Mouse (Mus musculus): Measurements from ENCODE around the gene Sept9. TPM values are rescaled to one million over a fixed set of nuclear protein-coding genes. Genes with fewer than 3 reads are reported as not detected.

Sept9 gene
- polyA plus RNA-seq, 1 experiment from 2014 or later = 78.9 TPM

GRCm38 (mm10) chr11:117240861-117241738, 41.6 kb downstream of the Sept9 start:
- peaks cover 10% of the 10 kb centered on the region for H3K4me1 ChIP-seq (ENCODE audit: control insufficient read depth, insufficient read depth, low read length)
- 67% methylated on average over 11 of the region's 11 CpGs for WGBS (ENCODE audit: insufficient replicate concordance)
- no peak overlapping the region; the same call in 1 of the 2 replicates for H3K4me2 ChIP-seq
- no peaks in the 10 kb centered on the region for H3K27me3 ChIP-seq (ENCODE audit: control insufficient read depth, insufficient read depth, low read length)
- H3K27ac ChIP-seq (ENCODE audit: low read depth, low read length) = no peak overlapping the region
- H3K9ac ChIP-seq (ENCODE audit: low read depth, low read length) = no peak overlapping the region
- no peak for ATAC-seq (replicated peaks; ENCODE audit: insufficient number of reproducible peaks, low FRiP score, low TSS enrichment)
- no peak overlapping the region for H3K4me3 ChIP-seq (ENCODE audit: low read depth, low read length)
- H3K9me3 ChIP-seq (replicated peaks; ENCODE audit: control insufficient read depth, low read length) = no peaks in the 10 kb centered on the region
- no peaks in the 10 kb centered on the region for H3K36me3 ChIP-seq (ENCODE audit: control insufficient read depth, insufficient read depth, low read length)

DNA sequence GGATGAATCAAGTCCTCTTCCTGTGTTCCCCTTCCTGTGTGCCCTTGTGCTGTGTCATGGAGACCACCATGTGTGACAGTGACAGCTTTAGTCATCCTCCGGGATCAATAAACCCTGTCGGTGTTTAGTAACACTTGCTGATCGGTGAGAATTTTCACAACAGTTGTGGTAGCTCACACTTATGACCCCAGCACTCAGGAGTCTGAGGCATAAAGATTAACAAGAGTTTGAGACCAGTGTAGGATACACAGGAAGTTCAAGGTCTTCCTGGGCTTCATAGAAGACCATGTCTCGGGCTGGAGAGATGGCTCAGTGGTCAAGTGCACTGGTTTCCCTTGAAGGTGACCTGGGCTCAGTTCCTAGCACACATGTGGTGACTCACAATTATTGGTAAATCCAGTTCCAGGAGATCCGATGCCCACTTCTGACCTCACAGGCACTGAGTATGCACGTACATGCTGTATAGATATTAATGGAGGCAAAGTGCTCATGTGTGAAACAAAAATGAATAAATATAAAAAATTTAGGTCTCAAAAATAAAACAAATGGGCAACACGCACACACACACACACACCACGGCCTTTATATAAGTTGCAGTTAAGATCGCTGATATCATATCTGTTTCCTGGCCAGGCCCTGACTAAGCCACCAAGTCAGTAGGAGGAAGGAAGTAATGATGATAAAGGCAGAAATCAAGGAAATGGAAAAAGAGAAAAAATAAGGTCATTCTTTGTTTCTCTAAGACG, 43.1 kb downstream of the Sept9 start:
- WGBS (ENCODE audit: insufficient replicate concordance) = 70% methylated on average over 10 of the region's 10 CpGs
- H3K9me3 ChIP-seq (replicated peaks; ENCODE audit: control insufficient read depth, low read length) = no peaks in the 10 kb centered on the region
- H3K4me1 ChIP-seq (ENCODE audit: control insufficient read depth, insufficient read depth, low read length) = peaks cover 14% of the 10 kb centered on the region
- no peak overlapping the region for H3K4me2 ChIP-seq
- no peak overlapping the region for H3K9ac ChIP-seq (ENCODE audit: low read depth, low read length)
- H3K36me3 ChIP-seq (ENCODE audit: control insufficient read depth, insufficient read depth, low read length) = no peaks in the 10 kb centered on the region
- no peak overlapping the region for H3K4me3 ChIP-seq (ENCODE audit: low read depth, low read length)
- H3K27ac ChIP-seq (ENCODE audit: low read depth, low read length) = no peak overlapping the region
- ATAC-seq (replicated peaks; ENCODE audit: insufficient number of reproducible peaks, low FRiP score, low TSS enrichment) = no peak
- no peaks in the 10 kb centered on the region for H3K27me3 ChIP-seq (ENCODE audit: control insufficient read depth, insufficient read depth, low read length)

DNA sequence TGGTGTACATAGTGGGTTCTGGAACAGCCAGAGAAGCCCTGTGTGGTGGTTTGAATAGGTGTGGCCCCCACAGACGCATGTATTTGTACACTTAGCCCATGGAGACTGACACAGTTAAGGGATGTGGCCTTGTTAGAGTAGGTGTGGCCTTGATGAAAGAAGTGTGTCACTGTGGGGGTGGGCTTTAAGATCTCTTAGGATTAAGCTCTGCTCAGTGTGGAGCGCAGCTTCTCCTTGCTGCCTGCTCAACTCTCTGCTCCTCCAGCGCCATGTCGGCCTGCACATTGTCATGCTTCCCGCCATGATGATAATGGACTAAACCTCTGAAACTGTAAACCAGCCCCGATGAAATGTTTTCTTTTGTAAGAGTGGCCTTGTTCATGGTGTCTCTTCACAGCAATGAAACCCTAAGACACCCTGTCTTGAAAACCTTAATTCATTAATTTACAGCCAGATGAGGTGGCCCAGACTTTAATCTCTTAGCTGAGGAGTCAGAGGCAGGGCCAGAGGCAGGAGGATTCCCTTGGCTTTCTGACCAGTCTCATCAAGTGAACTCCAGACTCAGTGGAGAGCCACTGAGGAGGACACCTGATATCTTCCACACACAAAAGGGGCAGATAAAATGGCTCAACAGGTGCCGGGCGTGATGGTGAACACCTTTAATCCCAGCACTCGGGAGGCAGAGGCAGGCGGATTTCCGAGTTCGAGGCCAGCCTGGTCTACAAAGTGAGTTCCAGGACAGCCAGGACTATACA, 44.3 kb downstream of the Sept9 start:
- ATAC-seq (replicated peaks; ENCODE audit: insufficient number of reproducible peaks, low FRiP score, low TSS enrichment) = no peak
- Histone ChIP-seq H3K9me3 (replicated peaks; ENCODE audit: control insufficient read depth, low read length) (no peaks in the 10 kb centered on the region), H3K4me2 (no peak overlapping the region), H3K4me1 (ENCODE audit: control insufficient read depth, insufficient read depth, low read length) (peaks cover 23% of the 10 kb centered on the region), H3K36me3 (ENCODE audit: control insufficient read depth, insufficient read depth, low read length) (no peaks in the 10 kb centered on the region), H3K27me3 (ENCODE audit: control insufficient read depth, insufficient read depth, low read length) (no peaks in the 10 kb centered on the region), H3K27ac (ENCODE audit: low read depth, low read length) (no peak overlapping the region), H3K4me3 (ENCODE audit: low read depth, low read length) (no peak overlapping the region), H3K9ac (ENCODE audit: low read depth, low read length) (no peak overlapping the region)
- 73% methylated on average over 12 of the region's 12 CpGs for WGBS (ENCODE audit: insufficient replicate concordance)

- Histone ChIP-seq H3K27me3 (ENCODE audit: control insufficient read depth, insufficient read depth, low read length) (no peaks in the 10 kb centered on the region), H3K4me1 (ENCODE audit: control insufficient read depth, insufficient read depth, low read length) (peaks cover 35% of the 10 kb centered on the region), H3K27ac (ENCODE audit: low read depth, low read length) (no peak overlapping the region), H3K9me3 (replicated peaks; ENCODE audit: control insufficient read depth, low read length) (no peaks in the 10 kb centered on the region), H3K4me3 (ENCODE audit: low read depth, low read length) (no peak overlapping the region), H3K36me3 (ENCODE audit: control insufficient read depth, insufficient read depth, low read length) (no peaks in the 10 kb centered on the region), H3K9ac (ENCODE audit: low read depth, low read length) (no peak overlapping the region), H3K4me2 (no peak overlapping the region)
- WGBS (ENCODE audit: insufficient replicate concordance) = 59% methylated on average over 8 of the region's 8 CpGs
- no peak for ATAC-seq (replicated peaks; ENCODE audit: insufficient number of reproducible peaks, low FRiP score, low TSS enrichment)
These were observed 45.7 kb downstream of the Sept9 start for GRCm38 (mm10) chr11:117245041-117245725.

DNA sequence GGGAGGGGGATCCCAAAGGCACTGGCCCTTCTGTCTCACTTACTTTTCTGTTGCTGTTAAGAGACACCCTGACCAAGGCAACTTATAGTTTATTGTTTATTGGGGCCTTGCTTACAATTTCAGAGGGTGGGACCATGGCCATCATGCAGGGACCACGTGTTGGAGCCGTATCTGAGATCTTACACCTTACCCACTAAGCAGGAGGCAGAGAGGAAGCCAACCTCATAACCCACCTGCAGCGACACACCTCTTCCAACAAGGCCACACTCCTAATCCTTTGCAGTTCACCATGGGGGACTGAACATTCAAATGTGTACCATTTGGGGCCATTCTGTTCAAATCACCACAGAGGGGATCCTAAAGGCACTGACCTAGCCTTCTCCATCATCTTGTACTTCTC, 46.4 kb downstream of the Sept9 start:
- no peak overlapping the region for H3K4me3 ChIP-seq (ENCODE audit: low read depth, low read length)
- H3K4me2 ChIP-seq = no peak overlapping the region
- no peak for ATAC-seq (replicated peaks; ENCODE audit: insufficient number of reproducible peaks, low FRiP score, low TSS enrichment)
- no peaks in the 10 kb centered on the region for H3K36me3 ChIP-seq (ENCODE audit: control insufficient read depth, insufficient read depth, low read length)
- H3K9me3 ChIP-seq (replicated peaks; ENCODE audit: control insufficient read depth, low read length) = no peaks in the 10 kb centered on the region
- H3K4me1 ChIP-seq (ENCODE audit: control insufficient read depth, insufficient read depth, low read length) = peaks cover 35% of the 10 kb centered on the region
- no peak overlapping the region for H3K27ac ChIP-seq (ENCODE audit: low read depth, low read length)
- 73% methylated on average over 3 of the region's 3 CpGs for WGBS (ENCODE audit: insufficient replicate concordance)
- no peak overlapping the region for H3K9ac ChIP-seq (ENCODE audit: low read depth, low read length)
- no peaks in the 10 kb centered on the region for H3K27me3 ChIP-seq (ENCODE audit: control insufficient read depth, insufficient read depth, low read length)

GRCm38 (mm10) chr11:117246286-117246685, 46.8 kb downstream of the Sept9 start:
- WGBS (ENCODE audit: insufficient replicate concordance) = 60% methylated on average over 8 of the region's 8 CpGs
- Histone ChIP-seq H3K27ac (ENCODE audit: low read depth, low read length) (no peak overlapping the region), H3K9ac (ENCODE audit: low read depth, low read length) (no peak overlapping the region), H3K4me3 (ENCODE audit: low read depth, low read length) (no peak overlapping the region), H3K27me3 (ENCODE audit: control insufficient read depth, insufficient read depth, low read length) (no peaks in the 10 kb centered on the region), H3K36me3 (ENCODE audit: control insufficient read depth, insufficient read depth, low read length) (no peaks in the 10 kb centered on the region), H3K4me2 (no peak overlapping the region), H3K9me3 (replicated peaks; ENCODE audit: control insufficient read depth, low read length) (no peaks in the 10 kb centered on the region), H3K4me1 (ENCODE audit: control insufficient read depth, insufficient read depth, low read length) (peaks cover 31% of the 10 kb centered on the region)
- ATAC-seq (replicated peaks; ENCODE audit: insufficient number of reproducible peaks, low FRiP score, low TSS enrichment) = no peak

GRCm38 (mm10) chr11:117246981-117247431, 47.5 kb downstream of the Sept9 start:
- H3K27me3 ChIP-seq (ENCODE audit: control insufficient read depth, insufficient read depth, low read length) = no peaks in the 10 kb centered on the region
- H3K9me3 ChIP-seq (replicated peaks; ENCODE audit: control insufficient read depth, low read length) = no peaks in the 10 kb centered on the region
- 76% methylated on average over 9 of the region's 9 CpGs for WGBS (ENCODE audit: insufficient replicate concordance)
- ATAC-seq (replicated peaks; ENCODE audit: insufficient number of reproducible peaks, low FRiP score, low TSS enrichment) = no peak
- no peak overlapping the region for H3K4me2 ChIP-seq
- no peak overlapping the region for H3K27ac ChIP-seq (ENCODE audit: low read depth, low read length)
- H3K4me1 ChIP-seq (ENCODE audit: control insufficient read depth, insufficient read depth, low read length) = peaks cover 28% of the 10 kb centered on the region
- no peaks in the 10 kb centered on the region for H3K36me3 ChIP-seq (ENCODE audit: control insufficient read depth, insufficient read depth, low read length)
- no peak overlapping the region for H3K4me3 ChIP-seq (ENCODE audit: low read depth, low read length)
- H3K9ac ChIP-seq (ENCODE audit: low read depth, low read length) = no peak overlapping the region

GRCm38 (mm10) chr11:117247541-117247940, 48.1 kb downstream of the Sept9 start:
- no peak overlapping the region for H3K4me2 ChIP-seq
- WGBS (ENCODE audit: insufficient replicate concordance) = 43% methylated on average over 5 of the region's 5 CpGs
- no peak overlapping the region for H3K9ac ChIP-seq (ENCODE audit: low read depth, low read length)
- no peaks in the 10 kb centered on the region for H3K36me3 ChIP-seq (ENCODE audit: control insufficient read depth, insufficient read depth, low read length)
- peaks cover 28% of the 10 kb centered on the region for H3K4me1 ChIP-seq (ENCODE audit: control insufficient read depth, insufficient read depth, low read length)
- H3K27ac ChIP-seq (ENCODE audit: low read depth, low read length) = no peak overlapping the region
- no peak for ATAC-seq (replicated peaks; ENCODE audit: insufficient number of reproducible peaks, low FRiP score, low TSS enrichment)
- H3K4me3 ChIP-seq (ENCODE audit: low read depth, low read length) = no peak overlapping the region
- H3K9me3 ChIP-seq (replicated peaks; ENCODE audit: control insufficient read depth, low read length) = no peaks in the 10 kb centered on the region
- H3K27me3 ChIP-seq (ENCODE audit: control insufficient read depth, insufficient read depth, low read length) = no peaks in the 10 kb centered on the region
